Mouse (Mus musculus) megakaryocyte-erythroid progenitor cell, adult 5-6 weeks (primary cell): ENCODE results near the gene C2cd4c. TPM values are rescaled to one million over a fixed set of nuclear protein-coding genes. Genes with fewer than 3 reads are reported as not detected.

Experiments
- ATAC-seq: replicated peaks from 2 replicates; pipeline ENCODE4 v1.8.0; 2016; ENCODE audit warnings: mild to moderate bottlenecking, inconsistent platforms; ENCODE audit not compliant: severe bottlenecking, poor library complexity, low FRiP score, low TSS enrichment
- total RNA-seq, 2 experiments: library from RNA; stranded (forward) in 1 of 2; stranded (reverse) in 1 of 2; fragments of 200-1000, 215-1000 nt in 1 of 2; fragments of >200 nt in 1 of 2; fragmentation: Nextera tagmentation in 1 of 2; gene quantifications; 2 replicates each; pipeline ENCODE4 v1.2.3; 2014 to 2017

The C2cd4c gene
- total RNA-seq (2014; fragmentation: Nextera tagmentation) (not detected in 2 replicates), total RNA-seq (2017) (not detected in 2 replicates)

GRCm38 (mm10) chr10:79613578-79614304 lies at the start of gene C2cd4c:
TSS of gene C2cd4c (minus strand) at chr10:79614025.
- ATAC-seq: peak; percentile 84

DNA sequence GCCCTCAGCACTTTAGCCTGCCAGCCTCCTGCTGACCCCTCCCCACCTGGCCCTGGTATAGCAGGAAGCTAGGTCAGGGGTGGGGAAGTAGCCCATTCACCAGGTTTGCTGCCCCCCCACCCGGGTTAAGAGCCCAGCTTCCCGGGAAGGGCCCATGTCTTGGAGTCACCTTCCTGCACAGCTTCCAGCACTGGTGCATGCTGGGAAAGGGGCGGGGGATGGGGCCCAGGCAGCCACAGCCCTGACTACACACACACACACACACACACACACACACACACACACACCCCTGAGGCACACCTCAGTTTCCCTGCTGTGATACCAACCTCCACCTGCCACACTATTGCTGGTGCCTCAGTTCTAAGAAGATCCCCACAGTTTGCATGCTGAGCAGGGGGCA lies 48.0 kb upstream of the C2cd4c start:
- ATAC-seq: no peak

DNA sequence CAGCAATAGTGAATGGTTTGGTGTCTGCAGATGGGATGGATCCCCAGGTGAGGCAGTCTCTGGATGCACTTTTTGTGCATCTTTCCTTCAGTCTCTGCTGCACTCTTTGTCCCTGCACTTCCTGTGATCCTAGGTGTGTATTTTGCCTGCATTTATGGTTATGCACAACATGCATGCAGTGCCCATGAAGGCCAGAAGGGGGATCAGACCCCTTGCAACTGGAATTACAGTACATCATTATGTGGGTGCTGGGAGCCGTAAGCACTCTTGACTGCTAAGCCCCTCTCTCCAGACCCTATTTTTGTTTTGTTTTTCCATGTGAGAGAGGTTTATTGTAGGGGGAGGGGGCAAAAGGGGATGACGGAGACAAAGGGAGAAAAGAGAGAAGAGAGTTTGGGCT lies 46.5 kb upstream of the C2cd4c start:
- ATAC-seq: no peak

DNA sequence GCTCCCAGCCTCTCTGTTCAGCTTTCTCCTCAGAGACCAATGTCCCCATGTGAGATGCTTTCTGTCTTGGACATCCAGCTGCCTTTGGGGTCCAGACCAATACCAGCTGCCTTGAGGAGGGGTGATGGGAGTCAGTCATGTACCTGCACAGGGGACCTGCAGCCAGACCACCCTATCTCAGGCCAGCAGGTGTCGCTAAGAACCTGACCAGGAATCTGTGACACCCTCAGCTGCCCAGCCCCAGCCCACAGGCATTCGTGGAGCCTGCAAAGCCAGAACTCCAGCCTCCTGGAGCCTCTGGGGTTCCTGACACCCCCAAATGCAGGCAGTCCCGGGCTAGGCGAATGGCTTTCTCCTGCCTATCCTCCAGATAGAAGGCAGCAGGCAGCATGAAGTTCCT lies 45.0 kb upstream of the C2cd4c start:
- ATAC-seq: peak; percentile 61; the same call in 1 of the 2 replicates

GRCm38 (mm10) chr10:79654946-79655395 lies 41.1 kb upstream of the C2cd4c start:
- ATAC-seq: no peak

GRCm38 (mm10) chr10:79652789-79653188 lies 39.0 kb upstream of the C2cd4c start:
- no peak for ATAC-seq

GRCm38 (mm10) chr10:79649070-79649751 lies 35.4 kb upstream of the C2cd4c start:
- peak; percentile 88 for ATAC-seq

GRCm38 (mm10) chr10:79645711-79646110 lies 31.9 kb upstream of the C2cd4c start, which contains the start of gene Odf3l2:
TSS of gene Odf3l2 (minus strand) at chr10:79645738.
- ATAC-seq: no peak

DNA sequence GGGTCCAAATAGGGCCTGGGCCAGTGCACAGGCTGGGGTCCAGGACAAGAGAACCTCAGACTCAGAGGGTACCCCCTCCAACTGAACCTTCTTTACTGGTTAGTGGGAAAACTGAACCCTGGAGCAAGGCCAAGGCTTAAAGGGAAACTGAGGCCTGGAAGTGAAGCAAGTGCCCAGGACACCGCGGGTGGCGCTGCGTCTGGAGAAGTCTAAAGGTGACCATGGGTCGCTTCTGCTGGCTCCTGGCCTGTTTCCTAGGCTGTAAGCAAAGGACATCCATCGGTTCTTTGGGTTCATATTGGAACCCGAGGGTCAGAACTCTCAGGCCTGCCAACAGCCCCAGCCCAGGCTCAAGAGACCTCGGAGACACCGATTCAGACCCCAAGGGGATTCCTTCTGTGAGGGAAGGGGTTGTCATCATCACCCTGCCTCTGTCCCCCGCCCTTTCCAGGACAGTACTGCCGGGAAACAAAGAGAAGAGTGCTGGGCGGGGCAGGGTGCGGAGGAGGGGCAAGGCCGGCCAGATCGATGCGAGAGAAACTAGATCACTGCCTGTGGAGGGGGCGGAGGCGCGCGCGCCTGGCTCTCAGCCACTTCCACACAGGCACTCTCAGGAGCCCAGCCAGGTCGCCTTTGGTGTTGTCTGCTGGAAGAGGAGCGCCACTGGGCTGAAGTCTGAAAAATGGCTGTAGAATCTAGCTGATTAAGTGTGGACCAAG lies 24.8 kb upstream of the C2cd4c start:
- no peak for ATAC-seq

DNA sequence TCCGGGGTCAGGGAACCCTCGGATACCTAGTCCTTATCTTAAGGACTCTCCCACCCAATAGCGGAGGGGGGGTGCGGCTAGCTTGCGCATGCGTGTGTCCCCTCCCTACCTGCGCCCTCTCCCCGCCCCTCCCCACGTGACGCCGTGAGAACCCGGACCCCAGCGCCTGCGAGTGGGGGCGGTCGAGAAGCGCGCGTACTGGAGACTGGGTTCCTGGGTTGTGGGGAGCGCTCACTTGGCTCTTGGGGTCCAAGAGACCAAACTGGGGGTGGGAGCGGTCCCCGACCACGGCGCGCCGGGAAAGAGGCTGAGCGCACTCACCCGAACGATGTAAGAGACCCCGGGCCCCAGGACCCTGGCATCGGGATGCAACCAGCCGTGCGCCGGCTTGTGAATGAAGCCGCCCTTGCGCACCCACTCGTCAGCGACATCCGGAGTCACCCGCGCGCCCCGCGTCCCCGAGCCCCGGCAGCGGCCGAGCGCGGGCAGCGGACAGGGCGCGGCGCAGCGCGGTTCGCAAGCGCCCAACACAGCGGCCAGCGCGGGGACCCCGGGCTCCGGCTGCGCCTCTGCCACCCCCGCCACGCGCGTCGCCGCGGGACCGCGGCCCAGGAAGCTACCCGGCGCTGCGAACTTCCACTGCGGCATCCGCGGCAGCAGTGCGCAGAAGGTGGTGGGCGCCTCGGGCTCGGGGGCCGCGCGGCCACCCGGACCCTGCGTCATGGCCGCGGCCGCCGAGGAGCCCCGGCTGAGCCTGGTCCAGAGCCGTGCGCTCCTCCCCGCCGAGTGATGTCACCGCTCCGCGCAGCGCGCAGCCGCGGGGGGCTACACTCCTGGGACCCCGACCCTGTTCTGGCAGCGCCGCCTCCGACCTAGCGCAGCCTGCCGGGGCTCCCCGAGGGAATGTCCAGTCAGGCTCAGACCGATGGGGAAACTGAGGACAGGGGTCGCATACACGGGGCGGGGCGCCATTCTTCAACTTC lies 23.6 kb upstream of the C2cd4c start, which contains the start of gene Shc2:
Shc2 (minus strand) TSS at position 791 of the 983 bp plus-strand sequence.
- no peak for ATAC-seq

DNA sequence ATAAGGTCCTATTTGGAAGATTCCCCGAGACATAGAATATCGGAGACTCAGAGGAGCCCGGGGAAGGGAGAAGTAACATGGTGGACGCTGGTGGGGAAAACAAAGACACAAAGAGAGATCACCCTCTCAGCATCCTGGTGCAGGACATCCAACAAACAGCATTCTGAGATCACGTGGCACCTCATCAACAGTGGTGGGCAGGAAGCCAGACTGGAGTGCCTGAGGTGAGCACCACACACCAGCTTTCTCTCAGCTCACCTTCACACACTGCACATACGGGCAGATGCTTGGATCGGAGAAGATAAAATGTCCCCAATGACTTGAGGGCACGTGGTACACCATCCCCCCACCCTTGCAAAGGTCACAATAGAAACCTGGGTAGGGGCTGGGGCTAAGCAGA lies 22.5 kb upstream of the C2cd4c start:
- ATAC-seq: no peak

- ATAC-seq: no peak
Measured at GRCm38 (mm10) chr10:79633006-79633777, 19.4 kb upstream of the C2cd4c start.

DNA sequence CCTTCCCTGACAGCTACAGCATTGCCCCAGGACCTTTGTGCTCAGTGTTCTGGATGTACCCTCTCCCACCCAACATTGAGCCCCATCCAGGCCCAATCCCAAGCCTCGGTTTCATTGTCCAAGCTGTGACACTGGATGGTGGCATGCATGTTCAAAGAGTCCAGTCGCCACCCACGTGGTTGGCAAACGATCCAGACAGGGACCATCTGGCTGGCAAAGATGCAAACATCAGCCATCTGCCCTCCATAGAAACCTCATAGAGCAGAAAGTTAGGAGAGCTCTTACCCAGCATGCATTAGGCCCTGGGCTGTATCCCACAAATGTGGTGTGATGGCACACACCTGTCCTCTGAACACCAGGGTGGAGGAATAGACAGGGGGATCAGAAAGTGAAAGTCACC lies 17.6 kb upstream of the C2cd4c start:
- no peak for ATAC-seq

DNA sequence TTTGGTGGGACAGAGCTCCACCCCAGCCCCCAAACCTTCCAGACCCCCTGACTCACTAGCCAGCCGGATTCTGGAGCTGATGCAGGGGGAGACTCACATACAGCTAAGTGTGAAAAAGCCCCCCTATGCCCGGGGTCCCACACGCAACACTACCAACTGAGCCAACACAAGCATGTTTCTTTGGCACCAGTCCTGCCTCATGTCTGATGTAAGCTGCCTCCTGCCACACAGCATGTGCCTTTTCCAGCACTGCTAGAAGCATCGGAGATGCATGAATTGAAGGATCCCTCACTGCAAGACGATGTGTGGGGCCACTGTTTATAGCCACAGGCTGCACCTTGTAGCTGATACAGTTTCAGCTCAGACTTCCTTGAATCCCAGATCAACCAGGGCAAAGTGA lies 14.6 kb upstream of the C2cd4c start:
- ATAC-seq: no peak

DNA sequence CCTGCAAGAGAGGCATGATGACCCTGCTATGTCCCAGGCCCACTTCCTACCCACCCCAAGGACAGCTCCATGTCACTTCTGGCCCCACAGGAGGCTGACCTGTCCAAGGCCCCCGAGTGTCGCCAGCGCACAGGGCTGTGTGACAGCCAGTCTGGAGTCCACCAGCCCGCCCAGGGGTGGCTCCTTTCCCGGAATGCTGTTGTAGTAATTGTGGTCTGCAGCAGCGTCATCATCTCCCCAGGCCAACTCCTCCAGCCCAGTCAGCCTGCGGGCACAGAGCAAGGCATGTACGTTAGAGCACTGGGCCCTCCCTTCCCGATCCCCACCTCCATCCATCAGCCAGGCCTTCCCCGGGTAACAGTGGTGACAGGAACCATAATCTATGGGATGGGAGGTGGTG lies 12.3 kb upstream of the C2cd4c start:
- ATAC-seq: no peak

DNA sequence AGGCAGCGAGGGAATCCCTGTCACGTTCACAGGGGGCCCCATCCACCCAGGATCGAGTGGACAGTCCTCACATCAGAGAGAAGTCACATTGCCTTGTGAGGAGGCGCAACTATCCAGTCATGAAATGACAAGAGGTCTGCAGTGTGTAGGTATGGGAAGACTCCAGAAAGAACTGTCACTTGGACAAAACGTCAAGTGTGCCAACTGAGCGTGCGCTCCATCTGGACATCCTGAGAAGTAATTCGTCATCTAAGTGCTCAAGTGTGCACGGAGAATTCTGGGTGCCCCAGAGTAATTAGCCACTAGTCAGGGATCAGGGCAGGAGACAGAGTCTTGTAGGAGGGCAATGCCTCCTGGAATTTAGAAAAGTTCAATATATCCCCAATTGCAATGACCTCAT lies 11.6 kb upstream of the C2cd4c start:
- no peak for ATAC-seq

DNA sequence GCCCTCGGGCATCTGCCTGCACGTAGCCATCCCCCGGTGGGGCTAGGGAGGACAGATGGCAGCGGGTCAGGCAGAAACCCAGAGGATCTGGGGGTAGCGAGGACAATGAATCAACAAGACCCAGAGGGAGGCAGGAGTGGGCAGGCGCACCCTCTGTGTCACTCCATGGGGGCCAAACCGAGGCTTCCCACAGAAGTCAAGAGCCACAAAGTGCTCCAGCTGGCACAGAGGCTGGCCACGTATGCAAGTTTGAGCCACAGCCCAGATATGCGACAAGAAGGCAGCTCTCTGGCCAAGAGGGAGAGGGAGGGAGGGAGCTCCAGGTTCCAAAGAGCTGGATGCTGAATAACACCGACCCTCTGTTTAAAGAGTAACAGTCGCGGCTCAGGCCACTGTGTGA lies 10.1 kb upstream of the C2cd4c start:
- no peak for ATAC-seq

GRCm38 (mm10) chr10:79616376-79616775 lies 2.6 kb upstream of the C2cd4c start:
- no peak for ATAC-seq
